Mouse (Mus musculus): ENCODE data around the gene Uhmk1.
"Not testable (repeated sequence)": the region's sequence is repeated elsewhere in the genome, so short reads cannot be mapped to it uniquely, and the experiment has no call there.

Uhmk1 gene

DNA sequence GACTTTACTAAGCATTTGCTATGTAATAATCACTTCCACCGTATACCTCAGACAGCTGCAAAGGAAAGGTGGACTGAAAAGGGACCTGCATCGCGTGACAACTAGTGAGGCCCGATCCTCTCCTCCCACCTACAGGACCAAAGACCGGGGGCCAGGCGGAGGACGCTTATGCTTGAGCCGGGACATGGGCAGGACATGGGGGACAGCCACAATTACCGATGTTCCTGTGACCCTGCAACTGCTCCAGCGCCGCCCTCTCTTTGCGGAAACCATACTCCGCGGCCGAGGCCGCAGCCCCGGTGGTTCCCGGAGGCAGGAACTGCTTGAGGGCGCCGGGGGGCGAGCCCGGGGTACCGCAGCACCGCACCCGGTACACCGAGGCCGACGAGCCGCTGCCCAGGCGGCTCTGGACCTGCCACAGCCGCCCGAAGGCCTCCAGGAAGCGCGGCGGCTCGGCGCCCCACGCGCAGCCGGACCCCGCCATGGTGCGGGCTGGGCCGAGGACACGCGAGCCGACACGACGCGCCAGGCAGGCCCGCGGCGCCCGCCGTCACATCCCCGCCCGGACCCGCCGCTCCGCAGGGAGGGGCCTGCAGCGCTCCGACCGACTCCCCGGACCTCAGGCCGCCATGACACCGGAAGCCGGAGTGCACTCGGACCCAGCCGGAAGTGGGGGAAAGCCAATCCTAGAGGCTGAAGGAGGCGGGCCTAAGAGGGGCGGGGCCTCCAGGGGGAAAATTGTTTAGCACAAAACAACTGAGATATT, at the start of gene Uhmk1:
Gene Uhmk1, minus strand, starts transcription at position 641 of the 766 bp plus-strand sequence.
- DNase-seq (ENCODE audit: low spot score), result peak; percentile 91

DNA sequence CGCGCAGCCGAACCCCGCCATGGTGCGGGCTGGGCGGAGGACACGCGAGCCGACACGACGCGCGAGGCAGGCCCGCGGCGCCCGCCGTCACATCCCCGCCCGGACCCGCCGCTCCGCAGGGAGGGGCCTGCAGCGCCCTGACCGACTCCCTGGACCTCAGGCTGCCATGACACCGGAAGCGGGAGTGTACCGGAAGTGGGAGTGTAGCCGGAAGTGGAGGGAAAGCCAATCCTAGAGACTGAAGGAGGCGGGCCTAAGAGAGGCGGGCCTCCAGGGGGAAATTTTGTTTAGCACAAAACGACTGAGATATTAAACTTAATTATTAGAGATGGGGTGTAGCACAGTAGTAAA, 40.3 kb upstream of the Uhmk1 start:
- peak; percentile 91 for DNase-seq (ENCODE audit: low spot score)

DNA sequence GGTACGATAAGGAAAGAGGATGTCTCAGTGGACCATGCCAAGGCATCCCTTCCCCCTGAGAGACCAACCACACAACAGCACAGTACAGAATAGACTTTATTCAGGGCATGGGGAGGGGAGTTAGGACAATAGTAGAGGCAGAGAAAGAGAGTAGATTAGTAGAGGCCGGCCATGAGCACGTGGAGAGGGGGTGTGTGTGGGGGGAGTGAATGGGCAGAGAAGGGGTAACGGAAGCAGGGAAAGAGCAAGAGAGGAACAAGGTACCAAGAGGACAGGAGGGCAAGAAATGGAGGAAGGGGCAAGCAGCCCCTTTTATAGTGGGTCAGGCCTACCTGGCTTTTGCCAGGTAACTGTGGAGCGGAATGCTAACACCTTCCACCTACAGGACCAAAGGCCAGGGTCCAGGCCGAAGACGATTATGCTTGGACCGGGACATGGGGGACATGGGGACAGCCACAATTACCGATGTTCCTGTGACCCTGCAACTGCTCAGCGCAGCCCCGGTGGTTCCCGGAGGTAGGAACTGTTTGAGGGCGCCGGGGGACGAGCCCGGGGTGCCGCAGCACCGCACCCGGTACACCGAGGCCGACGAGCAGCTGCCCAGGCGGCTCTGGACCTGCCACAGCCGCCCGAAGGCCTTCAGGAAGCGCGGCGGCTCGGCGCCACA, 39.8 kb upstream of the Uhmk1 start:
- no peak for DNase-seq (ENCODE audit: low spot score)

DNA sequence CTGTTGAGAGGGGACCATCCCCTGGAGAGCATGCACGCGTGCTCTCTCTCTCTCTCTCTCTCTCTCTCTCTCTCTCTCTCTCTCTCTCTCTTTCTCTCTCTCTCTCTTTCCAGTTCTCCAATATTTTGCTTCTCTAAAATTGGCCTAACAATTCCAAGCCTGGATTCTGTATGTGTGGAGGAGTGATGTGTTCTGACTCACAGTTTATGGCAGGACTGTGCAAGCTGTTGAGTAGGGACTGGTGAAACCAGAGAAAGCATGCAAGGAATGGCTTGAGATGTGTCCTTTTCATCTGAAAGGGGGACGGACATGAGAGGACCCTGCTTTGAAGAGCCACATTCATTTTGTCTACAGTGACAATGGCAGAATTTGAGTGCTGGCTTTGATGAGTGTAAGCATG, 29.8 kb upstream of the Uhmk1 start:
- DNase-seq (ENCODE audit: low spot score), result no peak

DNA sequence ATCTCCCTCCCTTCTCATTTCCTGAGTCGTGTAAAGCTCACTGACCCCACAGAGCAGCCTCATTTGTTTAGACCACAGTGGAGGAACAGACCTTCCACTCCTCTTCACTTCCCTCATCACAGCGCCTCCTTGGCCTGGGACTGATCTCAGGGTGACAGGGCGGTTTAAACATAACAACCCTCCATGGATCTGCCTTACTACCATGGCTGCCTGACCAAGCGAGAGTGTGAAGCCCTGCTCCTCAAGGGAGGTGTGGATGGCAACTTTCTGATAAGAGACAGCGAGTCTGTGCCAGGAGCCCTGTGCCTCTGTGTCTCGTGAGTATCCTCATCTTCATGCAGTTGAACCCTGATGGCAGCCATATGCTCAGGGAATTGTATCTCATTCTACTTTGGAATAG, 17.5 kb upstream of the Uhmk1 start, which contains the start of gene Sh2d1b2:
Gene Sh2d1b2, plus strand, starts transcription at position 62 of the 400 bp plus-strand sequence.
- DNase-seq (ENCODE audit: low spot score), result not testable (repeated sequence)

DNA sequence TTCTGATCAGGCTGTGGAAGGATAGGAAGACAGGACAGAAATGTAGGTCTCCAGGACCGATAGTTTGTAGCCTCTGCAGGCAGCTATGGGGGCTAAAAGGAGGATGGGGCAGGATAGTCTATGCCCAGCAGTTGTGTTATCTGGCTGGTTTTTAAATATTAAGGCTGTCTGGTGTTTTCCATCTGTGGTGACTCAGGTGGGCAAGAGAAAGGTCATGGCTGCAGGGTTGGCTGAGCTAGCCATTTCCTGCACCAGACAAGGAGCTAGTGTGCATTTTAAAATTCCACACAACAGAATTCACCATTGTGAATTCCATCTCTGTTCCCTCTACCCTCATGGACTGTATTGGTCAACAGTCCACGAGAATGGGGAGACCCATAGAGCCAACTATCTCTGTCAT, 8.1 kb upstream of the Uhmk1 start:
- no peak for DNase-seq (ENCODE audit: low spot score)

DNA sequence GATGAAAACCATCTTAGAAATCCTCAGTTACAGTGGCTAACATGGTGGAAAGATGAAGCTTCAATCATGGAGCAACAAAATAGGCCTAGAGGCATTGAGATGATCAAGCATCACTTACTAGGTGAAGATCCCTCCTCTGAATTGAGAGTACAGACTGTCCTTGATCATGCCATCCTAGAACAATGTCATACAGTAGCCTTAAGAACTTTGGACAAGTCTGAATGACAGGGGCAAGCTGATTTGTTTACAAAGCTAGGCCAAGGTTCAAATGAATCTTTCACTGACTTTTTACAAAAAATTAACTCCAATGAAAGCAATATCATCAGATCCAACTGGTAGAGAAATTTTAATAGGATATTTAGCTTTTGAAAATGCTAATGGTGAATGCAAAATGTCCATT, 5.2 kb upstream of the Uhmk1 start:
- DNase-seq (ENCODE audit: low spot score), result no peak

DNA sequence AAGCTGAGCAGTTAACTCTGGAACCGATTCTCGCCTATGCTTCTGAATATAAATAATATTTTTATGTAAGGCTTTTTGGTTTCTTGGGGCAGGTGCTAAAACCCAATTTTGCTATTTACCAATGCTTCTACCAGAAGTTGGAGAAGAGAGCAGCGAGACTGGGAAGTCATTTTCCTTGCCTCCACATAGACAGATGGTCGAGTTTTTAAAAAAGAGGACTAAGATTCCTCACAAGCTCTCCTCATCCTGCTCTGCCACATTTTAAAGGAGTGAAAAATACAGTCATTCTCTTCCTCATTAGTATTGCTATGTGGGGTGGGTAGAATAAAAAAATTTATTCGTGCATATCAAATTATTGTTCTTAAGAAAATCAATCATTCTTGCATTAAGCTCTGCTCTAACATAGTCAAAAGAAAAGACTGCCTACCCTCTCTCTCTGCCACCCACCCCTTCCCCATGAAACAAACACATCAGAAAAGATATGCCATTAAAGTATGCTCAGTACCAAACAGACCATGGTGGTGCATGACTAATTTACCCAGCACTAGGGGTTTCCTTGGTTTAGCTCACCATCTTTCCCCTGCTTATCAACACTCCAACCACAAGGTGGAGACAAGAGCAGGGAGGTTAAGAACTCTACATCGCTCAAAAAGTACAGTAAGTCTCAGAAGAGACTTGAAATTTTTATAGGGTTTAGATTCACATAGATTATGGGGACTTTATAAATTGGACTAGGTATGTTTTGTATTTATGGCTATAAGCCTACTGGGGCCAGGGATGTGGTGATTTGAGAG, 3.1 kb upstream of the Uhmk1 start:
- DNase-seq (ENCODE audit: low spot score), result peak; percentile 46

DNA sequence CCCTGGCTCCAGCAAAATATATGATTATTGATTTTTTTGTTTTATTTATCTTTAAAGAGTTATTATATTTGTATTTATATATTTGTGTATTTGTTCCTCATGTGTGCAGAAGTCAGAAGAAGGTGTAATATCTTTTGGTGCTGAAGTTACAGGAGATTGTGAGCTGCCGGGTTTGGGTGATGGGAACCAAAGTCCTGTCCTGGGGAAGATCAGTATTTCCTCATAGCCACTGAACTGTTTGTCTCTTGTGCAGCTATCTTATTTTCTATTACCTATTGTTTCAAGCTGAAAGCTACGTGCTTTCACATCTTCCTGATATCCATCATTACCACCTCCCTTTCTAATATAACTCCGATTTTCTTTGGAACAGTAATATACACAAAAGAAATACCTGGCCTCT, 393 bp upstream of the Uhmk1 start:
- no peak for DNase-seq (ENCODE audit: low spot score)

DNA sequence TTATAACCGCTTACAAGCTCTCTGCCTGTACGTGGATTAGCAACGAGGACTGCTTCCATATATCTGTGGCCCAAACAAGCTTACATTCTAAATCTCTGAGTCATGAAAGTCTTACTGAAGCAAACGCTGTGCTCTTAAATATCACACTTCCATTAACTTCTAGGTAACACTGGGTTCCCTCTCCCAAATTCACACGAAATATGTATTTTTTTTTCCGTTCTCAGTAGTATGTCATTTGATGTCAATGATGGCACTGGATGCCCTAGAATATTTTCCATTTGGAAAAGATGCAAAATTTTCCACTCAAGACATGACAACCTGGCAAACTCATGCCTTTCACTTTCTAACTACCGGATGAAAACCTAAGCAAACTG, 827 bp downstream of the Uhmk1 start:
- no peak for DNase-seq (ENCODE audit: low spot score)

DNA sequence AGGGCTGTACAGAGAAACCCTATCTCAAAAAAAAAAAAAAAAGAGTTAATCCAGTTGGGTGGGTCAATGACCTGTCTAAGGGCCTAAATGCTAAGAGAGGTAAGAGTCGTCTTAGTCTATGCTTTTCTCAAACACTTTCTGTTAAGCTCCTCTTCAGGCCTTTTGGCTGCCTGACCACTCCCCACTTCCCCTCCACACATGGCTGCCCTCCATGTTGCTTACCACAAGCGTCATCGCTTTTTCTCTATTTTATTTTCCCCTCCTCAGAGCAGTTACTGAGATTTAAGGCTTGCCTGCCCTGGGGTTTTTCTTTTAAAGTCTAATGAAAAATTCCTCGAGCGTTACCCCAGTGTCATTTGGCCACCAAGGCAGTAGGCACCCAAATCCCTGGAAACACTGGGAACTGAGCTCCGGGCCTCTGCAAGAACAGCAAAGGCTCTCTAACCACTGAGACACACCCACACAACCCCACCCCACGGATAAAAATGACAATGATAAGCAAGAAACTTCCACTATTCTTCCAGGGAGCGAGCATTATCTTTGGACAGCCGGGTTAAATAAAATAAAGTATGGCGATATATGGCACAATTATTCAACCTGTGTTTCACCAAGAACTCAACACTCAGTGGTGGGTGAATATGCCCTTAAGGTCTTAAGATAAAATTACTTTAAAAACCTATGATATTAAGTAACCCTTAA, 1.9 kb downstream of the Uhmk1 start:
- no peak for DNase-seq (ENCODE audit: low spot score)

DNA sequence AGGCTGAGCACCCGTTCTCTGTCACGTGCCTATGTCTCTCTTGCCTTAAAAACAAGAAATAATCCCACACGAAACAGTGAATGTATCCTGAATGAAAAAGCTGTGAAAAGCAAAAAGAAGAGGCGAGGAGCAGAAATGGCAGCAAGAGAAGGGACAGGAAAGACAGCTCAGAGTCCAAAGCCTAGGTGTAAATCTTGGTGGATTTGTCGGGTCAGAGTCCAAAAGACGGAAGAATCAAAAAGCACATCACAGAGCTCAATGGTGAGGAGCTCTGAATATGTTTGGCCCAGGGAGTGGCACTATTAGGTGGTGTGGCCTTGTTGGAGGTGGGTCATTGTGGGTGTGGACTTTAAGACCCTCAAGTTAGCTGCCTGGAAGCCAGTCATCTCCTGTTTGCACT, 8.8 kb downstream of the Uhmk1 start:
- DNase-seq (ENCODE audit: low spot score), result no peak

DNA sequence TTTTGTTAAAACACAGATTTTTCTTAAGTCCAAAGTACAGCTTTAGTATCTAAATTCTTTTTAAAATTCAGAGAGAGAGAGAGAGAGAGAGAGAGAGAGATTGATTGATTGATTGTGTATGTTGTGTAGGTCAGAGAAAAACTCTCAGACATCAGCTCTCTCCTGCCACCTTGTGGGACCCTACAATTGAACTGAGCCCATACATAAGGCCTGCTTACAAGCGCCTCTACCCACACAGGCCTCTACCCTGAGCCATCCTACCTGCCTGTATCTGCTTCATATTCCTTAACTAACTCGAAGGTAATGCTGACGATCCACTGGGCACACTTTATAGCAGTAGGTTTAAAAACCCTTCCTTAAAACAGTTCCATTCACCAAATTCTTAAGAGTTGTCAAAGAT, 14.8 kb downstream of the Uhmk1 start:
- peak; percentile 55 for DNase-seq (ENCODE audit: low spot score)

DNA sequence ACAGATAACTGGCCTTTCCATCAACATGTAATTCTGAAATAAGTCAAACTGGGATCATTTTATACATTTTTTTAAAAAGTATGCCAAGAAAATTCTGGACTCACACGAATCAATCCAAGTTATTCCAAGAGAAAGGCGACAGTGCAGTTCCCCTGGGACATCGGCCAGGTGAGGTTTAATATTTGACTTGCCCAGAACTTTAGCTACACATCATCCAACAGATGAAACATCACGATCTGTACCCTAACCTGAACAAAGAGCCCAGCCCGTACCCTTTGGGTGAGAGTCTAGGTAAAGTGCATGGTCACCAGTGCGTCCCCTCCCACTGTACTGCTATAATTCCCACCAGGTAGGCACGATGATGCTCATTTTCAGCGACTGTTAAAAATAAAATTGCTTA, 19.0 kb downstream of the Uhmk1 start:
- no peak for DNase-seq (ENCODE audit: low spot score)

DNA sequence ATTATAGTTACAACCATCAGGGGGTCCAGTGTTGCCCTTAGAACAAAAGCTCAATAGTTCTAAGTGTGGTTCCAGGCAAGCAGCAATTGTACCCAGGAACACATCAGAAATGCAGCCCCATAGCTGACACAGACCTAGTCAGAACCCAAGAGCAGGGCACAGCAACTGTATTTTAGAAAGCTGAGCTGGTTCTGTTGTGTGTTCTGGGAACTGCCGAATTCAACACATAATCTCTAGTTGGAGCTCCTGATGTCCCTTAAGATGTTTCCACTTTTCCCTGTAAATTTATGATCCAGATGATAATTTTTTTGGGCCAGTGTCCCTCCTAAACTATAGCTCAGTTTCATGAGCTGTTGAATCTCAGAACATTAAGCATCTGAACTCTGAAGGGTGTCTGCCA, 23.3 kb downstream of the Uhmk1 start:
- DNase-seq (ENCODE audit: low spot score), result no peak

DNA sequence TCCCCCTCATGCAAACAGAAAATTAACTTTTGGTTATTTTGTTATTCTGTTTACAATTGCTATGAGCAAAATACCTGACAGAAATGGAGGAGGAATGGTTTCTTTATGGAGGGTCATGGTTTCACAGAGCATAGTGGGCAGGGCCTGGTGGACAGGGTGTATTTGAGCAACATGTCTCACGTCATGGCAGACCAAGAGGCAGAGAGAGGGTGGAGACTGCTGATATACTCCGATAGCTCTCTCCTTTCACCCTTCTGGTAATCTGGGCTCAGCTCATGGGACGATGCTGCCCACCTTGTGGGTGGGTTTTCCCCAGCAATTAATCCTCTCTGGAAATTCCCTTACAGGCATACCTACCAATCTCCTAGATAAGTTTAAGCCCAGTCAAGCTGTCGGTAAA, 25.0 kb downstream of the Uhmk1 start:
- no peak for DNase-seq (ENCODE audit: low spot score)

DNA sequence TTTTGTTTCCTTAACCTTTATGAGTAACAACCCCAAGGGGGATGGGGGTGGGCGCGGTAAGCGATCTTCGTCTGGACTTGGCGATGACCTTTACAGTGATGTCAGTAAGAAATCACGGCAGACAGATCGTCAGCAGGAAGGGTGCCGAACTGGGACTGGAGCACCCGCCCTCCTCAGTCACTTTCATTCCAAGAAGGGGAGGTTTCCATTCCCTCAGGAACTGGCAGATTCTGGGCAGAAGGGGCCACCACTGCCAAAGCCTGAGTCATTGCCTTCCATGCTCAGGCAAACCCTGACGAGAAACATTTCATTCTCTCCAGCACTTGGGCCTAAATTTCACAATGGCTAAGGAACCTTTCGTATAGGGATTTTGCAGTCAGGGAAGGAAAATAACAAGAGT, 26.6 kb downstream of the Uhmk1 start:
- no peak for DNase-seq (ENCODE audit: low spot score)

DNA sequence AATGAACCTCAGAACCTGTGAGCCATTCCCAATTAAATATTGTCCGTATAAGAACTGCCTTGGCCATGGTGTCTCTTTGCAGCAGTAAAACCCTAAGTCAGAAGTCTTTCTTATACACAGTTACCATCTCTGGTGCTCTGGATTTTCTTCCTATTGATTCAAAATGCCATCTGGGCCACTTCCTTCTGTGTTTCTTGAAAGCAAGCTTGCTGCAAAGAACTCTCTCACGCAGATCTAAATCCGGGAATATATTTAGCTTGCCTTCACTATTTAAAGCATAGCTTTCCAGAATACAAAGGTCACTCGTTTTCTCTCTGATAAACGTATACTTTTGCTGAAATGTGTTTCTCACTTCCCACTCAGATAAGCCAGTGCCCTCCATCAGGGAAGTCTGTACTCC, 28.7 kb downstream of the Uhmk1 start:
- no peak for DNase-seq (ENCODE audit: low spot score)

DNA sequence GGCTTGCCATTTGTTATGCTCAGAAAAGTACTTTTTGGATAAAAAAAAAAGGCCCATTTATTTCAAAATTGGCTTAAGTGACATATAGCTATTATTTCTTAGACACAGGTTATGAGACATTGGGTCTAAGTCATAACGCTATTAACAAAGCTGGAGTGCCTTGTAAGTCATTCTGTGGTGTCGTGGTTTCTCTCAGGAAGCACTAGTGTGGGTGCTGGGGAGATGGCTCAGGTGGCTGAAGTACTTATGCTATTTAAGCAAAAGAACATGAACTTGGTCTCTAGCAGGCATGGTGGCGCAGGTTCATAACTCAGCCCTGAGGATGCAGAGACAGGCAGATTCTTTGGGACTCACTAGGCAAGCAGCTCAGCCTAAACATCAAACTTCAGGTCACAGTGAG, 30.1 kb downstream of the Uhmk1 start:
- no peak for DNase-seq (ENCODE audit: low spot score)

DNA sequence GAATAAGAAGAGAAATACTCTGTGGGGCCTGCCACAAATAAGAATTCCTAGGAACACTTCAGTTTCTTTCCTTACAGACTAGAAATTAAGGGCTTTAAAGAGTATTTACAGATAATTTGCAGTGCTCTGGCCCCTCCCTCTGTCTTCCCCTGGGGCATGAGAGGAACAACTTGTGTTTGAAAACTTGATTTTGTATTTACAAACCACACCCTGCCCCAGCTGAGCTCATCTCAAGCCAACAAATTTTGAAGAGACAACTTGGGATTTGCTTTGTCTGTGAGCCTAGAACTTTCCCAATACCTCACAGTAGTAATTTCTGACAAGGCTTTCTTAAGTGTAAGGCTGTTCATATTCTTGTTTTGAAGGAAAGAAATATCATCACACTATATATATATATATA, 32.5 kb downstream of the Uhmk1 start:
- no peak for DNase-seq (ENCODE audit: low spot score)

DNA sequence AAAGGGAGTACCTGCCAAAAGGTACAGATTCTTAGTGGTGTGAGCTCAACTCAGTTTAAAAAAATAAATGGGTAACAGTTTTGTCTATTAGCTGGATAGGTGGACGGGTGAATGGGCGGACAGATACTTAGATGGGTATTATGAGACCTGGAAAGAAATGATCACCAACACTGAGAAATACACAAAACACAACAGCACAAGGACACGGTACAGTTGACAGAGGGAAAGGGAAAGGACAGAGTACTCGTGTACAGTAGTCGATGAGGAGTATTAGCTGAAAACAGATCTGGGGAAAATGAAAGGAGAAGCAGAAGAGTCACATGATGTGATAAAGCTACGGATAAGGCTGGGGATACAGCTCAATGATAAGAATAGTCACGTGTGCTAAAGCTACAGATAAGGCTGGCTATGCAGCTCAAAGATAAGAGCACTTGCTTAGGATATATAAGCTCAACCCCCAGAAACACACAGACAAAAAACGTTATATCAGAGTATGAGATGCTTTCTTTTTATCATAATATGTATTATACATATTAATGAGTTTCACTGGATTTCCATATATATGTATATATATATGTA, 38.4 kb downstream of the Uhmk1 start:
- DNase-seq (ENCODE audit: low spot score), result no peak

DNA sequence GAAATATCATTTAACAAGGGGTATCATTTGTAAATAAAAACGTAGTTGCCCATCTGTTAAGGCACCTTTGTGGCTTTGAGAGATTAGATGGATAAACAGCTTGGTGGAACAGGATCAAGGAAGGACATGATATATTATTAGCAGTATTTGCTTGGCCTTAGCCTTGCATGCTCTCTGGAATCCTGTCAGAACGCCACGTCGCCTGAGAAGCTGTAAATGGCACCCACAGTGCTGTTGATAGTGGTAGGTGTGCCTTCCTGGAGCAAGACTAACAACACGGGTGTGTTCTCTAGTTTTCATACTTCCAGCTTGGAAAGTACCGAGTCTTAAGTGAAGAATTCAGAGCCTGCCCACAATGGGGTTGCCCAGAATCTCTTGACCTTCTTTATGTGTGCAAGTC, 39.3 kb downstream of the Uhmk1 start:
- DNase-seq (ENCODE audit: low spot score), result no peak

All from embryo, embryonic 10 days (tissue).